Mouse (Mus musculus) heart, adult 11 months (tissue): ENCODE measurements around the gene Tsn.

Source experiments
- DNase-seq: peaks from one replicate; pipeline ENCODE4 v3.0.0; 2022

Gene Tsn

DNA sequence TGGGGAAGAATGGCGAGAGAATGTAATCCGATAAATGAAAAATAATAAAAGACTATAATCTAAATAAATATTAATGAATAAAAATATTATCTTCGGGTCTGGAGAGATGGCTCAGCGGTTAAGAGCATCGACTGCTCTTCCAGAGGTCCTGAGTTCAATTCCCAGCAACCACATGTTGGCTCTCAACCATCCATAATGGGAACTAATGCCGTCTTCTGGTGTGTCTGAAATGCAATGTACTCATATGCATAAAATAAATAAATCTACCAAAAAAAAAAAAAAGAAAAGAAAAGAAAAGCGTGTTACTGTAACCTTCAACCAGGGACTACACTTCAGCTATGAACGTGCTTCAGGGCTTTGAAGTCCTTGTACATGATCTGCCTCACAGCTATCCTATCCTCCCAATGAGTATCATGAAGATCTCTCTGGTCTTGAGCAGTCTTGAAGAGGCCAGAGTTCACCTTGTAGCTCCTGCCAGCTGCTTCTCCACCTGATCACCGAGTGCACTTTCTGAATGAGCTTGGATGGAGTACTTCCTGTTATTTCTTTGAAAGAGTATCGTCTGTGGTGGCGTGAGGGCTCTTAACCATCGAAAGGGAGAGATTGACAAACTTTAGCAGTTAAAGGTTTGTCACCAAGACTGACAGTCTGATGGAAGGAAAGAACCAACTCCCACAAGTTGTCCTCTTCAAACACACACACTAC, at the start of gene Tsn:
Tsn (minus strand) TSS at position 118 of the 705 bp plus-strand sequence.
- DNase-seq: no peak

DNA sequence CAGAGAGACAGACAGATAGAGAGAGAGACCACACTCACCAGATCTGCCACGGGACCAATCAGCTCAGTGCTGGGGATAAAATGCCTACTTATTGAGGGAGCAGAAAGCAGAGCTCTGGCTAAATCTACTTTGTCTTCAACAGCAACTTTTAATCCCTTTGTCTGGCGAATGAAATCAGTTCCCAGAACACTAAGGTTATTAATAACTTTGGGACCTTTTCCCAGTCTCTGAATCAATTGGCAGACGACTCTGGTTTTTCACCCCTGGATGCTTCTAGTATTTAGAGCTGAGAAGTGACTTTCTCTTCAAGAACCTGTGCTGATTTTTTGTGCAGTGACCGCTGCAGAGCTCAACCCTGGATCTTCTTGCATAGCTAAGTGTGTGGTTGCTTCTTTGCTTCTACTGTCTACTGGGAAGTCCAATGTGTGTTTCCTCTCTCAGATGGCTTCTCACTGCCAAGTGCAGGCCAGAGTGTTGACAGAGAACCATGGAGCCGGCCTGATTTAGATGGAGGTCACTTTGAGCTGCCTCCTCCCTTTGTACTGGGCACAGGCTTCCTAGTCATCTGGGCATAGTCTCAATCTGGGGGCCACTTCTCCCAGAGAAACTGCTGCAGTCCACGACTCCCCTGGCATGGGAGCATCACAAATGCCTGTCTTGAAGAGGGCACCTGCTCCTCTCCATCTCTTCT, 47.7 kb upstream of the Tsn start:
- DNase-seq: peak; percentile 97

DNA sequence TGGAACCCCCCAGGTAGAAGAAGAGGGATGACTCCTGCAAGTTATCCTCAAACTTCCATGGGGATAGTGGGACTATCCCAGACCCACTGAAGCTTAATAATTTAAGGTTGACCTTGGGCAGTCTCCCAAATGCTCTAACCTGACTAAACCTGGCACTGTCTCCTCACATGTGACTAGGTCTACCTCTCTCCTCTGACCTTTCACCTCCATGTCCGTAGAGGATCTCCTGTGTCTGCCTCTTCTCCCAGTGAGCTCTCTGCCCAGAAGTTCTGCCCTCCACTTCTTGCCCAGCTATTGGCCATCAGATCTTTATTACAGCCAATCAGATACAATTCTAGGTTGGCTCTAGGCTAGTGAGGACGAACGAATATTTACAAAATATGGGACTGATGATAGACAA, 38.4 kb upstream of the Tsn start:
- no peak for DNase-seq

DNA sequence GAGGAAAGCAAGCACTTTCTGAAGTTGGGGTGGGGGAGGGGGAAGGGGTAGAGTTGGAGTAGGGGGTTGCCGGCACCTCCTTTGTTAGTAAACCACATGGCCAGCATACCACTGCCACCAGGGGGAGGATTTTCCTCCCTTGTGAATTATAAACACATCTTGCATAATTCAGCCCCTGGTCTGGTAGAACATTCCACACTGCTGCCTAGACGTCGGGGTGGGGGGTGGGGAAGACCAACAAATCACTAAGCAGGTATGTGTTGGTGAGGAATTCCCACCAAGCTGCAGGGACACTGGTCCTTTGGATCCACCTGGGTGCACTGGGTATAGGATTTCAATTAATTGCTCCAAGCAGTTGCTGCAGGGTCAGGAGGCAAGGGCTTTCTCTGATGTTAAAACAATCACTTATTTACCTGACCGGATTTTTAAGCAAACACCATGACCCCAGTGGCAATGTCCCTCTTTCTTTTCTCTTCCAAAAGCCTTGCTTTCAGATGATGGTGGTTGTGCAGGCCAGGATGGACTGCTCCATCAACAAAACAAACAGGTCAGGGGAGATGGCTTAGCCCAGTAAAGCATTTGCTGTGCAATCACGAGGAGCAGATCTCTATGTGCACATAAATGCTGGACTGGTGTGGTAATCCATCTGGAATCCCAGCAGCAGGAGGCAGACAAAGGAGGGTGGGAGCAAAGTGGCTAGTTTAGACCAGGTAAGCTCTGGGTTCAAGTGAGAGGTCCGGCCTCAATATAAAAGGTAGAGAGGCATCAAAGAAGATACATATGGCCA, 32.3 kb upstream of the Tsn start:
- no peak for DNase-seq

DNA sequence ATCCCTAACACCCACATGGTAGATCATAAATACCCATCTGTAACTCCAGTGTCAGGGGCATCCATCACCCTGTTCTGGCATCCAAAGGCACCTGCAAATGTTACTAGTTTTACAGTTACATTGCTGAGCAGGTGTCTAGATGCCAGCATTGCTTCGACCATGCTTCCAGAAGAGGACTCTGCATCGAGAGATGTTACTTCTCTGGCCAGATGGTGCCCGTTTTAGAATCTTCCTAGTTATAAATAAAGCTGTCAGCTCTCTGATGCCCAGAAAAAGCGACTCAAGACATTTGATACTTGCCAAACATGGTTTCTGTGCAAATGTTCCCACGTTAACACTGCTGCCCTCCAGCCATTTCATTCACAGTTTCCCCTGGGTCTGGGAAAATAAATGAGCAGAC, 26.4 kb upstream of the Tsn start:
- DNase-seq: no peak

DNA sequence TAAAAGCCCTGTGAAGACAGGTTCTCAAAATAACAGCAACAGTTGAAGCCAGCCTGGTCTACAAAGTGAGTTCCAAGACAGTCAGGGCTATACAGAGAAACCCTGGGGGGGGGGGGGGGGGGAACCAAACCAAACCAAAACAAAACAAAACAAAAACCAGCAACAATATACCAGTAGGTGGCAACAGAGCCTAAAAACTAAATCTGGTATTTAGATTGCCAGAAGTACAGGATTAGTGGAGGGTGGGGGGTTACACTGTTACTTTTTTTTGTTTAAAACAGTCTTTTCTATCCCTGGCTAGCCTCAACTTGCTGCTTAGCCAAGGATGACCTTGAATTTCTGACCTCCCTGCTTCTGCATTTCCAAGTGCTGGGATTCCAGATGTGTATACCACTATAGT, 24.3 kb upstream of the Tsn start:
- DNase-seq: no peak

DNA sequence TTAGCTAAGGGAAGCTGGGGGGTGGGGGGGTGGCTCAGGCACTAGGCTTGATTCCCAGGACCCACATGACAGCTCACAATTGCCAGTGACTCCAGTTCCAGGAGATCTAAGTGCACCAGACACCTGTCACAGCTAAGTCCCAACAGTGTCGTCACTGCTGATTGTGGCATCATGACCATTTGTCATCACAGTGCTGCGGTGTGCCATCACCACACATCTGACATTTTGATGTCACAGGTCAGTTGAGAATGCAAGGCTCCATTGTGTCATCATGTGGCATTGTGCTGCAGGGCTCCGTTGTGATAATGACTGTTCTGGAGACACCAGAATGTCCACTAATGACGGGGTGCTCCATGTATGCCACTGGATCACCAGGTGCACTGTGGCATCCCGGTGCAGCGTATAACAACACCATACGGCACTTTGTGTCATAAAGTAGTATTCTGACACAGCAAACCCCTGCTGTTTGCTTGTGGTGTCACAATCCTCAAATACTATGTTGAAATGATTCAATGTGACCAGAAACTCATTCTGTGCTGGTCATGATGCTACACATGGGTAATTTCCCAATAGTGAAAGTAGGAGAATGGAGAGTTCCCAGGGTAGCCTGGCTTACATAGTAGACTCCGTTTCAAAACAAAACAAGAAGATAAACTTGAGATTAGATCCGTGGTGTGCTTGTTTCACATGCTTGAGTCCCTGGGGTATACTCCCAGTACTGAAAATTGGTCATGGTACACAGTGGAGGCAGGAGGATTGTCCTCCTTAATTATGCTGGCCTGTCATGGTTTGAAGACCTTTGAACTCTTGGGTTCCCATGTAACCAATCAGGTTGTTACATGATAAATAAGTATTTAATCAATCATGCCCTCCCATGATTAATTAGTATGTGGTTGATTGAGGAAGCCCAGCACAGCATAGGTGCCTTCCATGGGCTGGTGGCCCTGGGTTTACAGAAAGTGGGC, 23.5 kb upstream of the Tsn start:
- DNase-seq: no peak

DNA sequence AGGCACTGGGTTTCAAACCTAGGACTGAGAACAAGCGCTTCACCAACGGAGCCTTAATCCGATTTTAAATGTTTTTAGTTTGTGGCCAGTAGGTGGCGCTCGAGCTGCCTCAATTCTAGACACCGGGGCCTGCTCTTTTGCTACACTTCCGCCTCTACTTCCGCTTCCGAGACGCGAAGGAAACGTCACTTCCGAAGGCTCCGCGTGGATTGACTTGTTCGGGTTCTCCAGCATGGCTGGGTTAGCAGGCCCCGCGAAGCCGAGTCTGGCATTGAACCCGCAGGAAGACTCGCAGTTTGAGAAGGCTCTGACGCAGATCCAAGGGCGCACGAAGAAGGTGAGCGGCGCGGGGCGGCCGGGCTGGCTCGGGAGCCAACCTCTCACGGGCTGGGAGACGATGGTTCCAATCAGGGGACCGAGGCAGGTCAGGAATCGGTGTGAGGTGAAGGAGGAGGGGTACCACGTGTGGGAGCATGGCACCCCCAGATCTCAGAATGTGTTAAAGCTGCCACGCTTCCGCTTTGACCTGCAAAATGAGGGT, 10.2 kb upstream of the Tsn start, which contains the start of gene Nifk:
Nifk (plus strand) TSS at position 179 of the 541 bp plus-strand sequence.
- peak; percentile 99 for DNase-seq

DNA sequence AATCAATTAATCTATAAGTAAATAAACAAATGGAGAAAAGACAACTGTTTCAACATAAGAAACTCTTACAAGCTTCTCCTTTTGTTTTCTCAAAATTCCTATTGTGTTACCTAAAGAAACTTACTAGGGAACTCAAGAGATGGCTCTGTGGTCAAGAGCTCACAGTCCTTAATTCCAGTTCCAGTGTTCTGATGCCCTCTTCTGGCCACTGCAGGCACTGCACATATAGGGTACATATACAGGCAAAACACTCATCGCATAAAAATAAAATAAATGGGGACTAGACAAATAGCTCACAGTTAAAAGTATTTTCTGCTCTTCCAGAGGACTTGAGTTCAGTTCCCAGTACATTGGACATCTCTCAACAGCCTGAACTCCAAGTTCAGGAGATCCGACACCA, 9.2 kb upstream of the Tsn start:
- DNase-seq: no peak

DNA sequence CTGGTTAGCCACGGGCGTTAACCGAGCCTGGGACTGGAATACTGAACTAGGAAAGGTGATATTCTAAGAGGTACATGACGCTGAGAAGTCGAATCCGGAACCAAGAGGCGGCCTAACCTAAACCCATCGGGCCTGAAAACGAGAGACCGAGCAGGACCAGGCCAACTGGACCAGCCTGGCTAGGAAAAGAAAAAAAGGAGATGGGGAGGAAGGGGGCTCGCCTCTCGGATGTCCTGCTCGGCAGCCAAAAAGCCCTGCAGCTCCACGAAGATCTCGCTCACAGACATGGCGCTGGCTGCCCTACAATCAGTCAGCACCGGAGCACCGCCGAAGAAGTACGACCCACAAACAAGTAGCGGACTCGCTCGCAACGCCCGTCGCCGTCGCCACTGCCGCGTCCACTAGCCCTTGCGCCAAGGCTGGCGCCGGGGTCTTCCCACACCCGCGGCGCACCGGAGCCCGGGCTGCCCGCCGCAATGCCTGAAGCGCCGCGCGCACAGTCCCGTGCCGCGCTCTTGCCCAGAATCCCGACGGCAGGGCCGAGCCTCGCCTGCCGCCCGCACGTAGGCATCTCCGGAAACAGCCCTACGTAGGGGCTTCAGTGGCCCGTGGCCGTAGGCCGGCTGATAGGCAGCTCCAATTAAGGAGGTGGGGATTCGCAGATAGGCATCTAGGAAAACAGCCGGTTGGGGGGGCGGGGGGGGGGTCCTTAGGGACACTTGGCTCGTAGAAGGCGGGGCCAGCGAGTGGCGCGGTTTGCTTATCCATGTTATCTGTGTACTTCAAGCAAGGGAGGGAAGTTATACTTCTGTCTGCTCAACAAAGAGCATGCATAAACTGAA, 538 bp downstream of the Tsn start:
- peak; percentile 99 for DNase-seq

DNA sequence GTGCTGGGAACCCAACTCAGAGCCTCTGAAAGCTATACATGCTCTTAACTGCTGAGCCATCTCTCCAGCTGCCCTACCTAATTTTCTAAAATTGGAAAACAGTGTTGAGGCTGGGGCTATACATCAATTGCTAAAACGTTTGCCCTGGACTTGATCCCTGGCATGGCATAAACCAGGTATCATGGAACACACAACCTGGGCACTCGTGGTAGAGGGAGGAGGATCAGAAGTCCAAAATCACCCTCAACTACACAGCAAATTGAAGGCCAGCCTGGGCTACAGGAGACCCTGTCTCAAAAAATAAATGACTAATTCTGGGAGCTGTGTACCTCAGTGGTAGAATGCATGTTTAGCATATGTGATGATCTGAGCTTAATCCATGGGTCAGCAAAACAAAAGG, 13.8 kb downstream of the Tsn start:
- DNase-seq: peak; percentile 51

DNA sequence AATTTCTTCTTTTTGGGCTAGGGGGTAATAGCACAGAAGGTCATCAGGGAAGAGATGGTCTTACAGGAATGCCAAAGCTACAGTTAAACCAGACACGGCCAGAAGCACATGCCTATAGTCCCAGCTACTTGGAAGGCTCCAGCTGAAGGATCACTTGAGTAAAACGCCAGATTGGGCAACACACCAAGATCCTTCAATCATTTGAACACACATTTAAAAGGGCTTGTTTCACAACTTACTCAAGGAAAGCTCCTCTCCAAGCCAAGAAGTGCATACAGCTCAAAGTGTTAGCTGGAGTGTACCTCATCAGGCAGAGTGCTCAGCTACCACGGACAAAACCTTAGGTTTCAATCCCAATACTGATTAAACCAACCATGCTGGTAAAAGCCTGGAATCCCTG, 14.9 kb downstream of the Tsn start:
- DNase-seq: peak; percentile 64

DNA sequence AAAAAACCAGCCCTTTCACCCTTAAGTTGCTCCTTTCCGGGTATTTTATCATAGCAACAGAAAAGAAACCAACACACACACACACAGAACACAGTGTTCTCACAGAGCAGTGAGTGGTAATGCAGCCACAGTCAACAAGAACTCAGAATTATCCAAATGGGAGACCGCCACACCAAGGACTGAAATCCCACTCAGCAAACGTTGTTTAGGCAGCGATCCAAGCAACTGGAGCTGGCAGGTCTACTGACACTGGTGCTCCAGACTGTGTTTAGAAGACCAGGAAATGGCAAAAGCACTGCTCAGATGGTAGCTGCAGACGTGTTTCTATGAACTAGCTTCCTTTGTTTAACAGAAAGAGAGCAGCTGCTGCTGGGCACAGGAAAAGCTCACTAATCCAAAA, 16.7 kb downstream of the Tsn start:
- peak; percentile 68 for DNase-seq

DNA sequence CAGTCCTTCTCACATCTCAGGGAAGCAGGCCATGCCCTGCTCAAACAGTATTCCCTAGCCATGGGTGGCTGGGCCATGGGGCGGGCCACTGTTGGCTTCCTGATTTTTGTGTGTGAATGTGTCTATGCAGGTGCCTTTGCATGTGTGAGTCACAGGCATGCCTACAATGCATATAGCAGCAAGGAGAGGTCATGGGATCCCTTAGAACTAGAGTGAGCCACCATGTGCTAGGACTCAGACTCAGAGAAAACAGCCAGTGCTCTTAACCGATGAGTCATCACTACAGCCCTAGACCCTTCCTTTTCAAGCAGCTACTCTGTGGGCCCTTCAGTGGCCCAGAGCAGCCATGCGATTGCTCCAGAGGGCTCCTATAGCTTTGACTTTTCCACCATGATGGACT, 17.3 kb downstream of the Tsn start:
- peak; percentile 85 for DNase-seq

DNA sequence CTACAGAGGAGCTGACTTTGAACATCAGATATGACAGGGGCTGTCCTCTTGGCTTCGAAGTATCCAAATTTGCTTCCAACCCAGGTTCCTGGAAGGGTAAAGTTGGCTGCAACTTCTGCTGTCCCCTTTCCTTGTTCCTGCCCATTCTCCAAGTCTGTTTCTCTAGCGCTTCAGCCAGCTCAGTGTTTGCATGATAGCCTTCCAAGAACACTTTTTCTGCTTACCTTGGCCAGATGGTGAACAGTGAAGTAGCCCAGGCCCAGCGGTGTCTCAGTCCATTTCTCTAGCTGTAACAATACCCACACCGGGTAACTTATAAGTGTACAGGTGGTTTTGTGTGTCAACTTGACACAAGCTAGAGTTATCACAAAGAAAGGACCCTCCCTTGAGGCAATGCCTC, 19.2 kb downstream of the Tsn start:
- DNase-seq: peak; percentile 29

DNA sequence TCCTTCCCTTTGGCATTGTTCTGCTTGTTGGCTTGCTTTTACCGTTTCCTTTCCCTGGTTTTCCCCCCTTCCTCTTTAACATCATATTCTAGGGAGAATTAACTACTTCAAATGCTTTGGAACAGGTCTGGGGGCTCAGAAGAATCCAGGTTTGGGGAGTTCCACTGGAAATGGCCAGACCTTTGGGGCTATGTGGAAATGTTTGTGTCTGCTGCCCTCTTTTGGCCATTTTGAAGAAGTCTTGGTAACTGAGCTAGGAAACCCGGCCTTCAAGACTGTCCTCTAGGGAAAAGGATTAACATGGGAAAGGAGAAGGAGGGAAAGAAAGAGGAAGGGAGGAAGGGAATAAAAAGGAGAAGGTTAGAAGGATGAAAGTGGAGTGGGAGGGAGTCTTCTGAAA, 36.4 kb downstream of the Tsn start:
- DNase-seq: no peak

DNA sequence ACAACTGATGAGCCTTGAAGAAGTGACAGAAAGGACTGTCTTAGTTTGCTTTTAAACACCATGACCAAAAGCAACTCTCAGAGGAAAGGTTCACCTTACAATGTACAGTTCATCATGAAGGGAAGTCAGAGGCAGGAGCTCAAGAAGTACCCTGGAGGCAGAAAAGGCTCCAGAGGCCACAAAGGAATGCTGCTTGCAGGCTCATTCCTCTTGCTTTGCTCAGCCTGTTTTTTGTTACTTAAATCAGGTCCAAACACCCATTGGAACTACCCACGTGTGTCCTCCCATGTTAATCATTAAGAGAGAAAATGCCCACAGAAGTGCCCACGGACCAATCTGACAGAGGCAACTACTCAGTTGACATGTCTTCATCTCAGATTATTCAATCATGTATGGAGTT, 59.6 kb downstream of the Tsn start:
- no peak for DNase-seq
